Mouse (Mus musculus) cerebellum, adult (tissue): ENCODE measurements around the gene Sipa1.

Source experiments
- ATAC-seq: cut with Nextera tagmentation; 2 replicates; pipeline ENCODE4 v1.9.2; 2017; ENCODE audit warnings: mild to moderate bottlenecking, moderate library complexity, mixed read lengths; ENCODE audit not compliant: insufficient number of reproducible peaks, low FRiP score, low TSS enrichment

Sipa1 gene

DNA sequence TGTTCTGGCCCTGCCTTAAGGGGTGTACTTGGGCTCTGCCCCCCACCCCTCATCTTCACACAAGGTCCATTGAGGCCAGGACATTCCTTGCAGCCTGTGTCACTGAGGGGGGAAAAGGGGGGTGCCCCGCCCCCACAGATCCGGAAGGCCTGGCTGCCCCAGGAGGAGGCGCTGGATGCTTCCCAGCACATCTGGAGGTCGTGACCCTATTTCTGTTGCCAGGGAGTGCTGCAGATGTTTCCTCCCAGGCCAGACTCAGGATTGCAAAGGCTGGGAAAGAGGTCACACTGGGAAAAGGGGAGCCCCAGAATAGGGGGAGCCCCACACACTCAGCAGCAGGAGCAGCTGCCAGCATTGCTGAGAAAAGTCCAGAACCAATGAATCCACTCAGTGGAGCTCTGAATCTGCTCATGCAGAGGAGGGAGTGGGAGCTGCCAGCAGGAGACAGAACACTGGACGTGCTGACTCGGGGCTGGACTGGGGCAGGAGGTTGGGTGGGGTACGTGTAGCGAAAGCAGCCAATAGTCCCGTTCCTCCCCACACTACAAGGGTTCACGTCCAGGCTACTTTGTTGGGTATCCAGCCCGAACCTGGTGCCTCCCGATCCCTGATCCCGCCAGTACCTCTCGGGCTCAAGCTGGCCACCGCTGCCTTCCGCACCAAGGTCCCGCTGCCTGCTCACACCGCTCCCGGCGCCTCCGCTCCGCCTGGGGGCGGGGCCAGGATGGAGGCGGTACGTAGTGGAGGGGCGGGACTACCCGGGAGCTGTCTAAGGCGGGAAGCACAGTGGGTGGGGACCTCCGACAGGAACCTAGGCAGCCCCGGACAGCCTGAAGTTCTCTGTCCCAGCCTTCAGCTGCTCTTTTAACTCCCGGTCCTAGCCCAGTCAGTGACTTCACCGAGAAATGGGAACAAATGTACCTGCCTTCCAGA lies at the start of gene Sipa1:
TSS of gene Sipa1 (minus strand) at position 727 of the 933 bp plus-strand sequence.
- ATAC-seq = 0 out of 2 replicates have a peak, but pooled peaks have one; percentile 42

DNA sequence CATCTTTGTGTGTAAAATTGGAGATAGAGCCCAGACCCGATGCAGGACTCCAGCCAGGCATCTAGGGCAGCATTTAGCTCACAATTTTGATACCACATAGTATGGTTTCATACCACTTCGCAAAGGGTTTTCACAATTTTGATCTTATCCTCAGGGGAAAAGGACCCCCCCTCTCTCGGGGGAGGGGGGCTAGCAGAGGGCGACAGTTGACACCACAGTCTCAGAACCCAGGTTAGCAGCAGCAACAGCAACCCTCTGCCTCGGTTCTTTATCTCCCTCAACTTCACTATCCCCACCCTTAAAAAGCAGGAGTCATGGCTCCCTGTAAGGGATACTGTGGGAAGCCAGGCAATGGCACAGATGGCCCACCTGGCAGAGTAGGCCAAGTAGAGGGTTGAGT lies 49.7 kb upstream of the Sipa1 start:
- no peak for ATAC-seq

DNA sequence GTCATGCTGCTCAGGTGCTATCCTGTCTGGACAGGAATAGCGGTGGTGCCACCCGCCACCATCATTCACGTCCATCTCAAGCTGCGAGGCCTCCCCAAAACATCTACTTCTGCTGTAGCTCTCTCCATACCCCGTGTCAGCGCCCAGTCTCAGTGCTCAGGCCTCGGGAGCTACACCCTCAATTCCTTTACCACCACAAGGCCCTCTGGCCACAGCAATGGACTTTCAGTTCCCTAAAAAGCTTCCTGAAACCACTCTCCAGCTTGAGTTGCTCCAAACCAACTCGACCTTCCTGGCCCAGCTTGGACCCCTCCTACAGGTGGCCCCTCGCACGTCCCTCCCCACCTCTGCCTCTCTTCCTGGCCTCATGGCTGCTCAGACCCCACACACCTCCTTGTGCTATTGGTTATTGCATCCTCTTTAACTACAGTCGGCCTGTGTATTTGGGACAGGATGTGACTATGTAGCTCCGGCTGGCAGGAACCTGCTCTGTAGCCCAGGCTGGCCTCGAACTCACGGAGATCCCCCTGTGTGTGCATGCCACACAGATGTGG lies 48.5 kb upstream of the Sipa1 start:
- ATAC-seq = no peak

DNA sequence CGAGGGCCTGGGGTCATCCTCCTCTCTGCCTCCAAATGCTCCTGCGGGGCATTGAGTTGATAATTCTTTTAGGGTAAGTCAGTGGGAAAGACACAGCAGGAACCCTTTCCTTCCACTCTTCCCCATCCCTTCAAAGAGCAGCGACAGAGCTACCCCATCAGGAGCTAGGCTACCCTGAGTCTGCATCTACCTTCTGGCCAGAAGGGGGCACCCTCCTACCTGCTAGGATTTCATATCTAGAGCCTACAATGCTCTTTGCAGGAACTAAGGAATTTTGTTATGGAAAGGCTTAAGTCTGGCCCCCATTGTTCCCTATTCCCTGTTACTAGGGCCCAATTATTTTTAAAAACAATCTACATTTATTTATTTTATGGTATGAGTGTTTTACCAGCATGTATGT lies 47.7 kb upstream of the Sipa1 start:
- ATAC-seq = no peak

DNA sequence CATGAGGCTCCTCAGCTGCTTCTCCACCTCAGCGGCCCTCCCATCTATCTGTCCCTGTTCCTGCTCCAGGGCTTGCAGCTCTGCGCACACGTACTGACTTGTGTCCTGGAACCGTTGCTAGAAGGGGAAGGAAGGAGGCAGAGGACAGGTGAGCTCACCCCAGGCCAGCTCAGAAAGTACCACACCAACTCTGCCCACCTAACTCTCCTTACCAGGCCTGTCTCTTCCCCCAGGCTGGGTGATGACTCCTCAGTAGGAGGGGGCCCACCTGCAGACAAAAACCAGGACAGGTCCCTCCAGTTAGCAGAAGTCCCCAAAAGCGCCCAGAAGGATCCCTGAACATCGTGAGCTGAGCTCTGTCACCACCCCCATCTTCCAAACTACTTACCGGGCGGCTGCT lies 47.1 kb upstream of the Sipa1 start:
- ATAC-seq = no peak

DNA sequence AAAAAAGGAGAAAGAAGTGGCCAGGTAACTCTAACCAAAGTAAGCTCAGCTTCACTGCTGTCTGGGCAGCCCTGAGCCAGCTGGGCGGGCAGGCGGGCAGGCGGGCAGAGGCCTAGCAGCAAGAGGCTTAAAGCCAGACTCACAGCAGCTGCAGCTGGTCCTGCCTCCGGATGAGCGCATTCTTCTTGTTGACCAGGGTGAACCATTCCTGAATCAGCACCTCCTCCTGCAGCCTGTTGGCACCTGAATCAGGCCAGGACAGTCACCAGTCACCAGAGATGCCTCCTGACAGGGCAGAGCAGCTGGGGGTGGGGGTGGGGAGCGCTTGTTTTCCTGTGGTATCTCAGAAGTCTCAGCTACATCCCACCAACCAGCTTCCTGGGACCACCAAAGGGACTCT lies 46.6 kb upstream of the Sipa1 start:
- ATAC-seq = no peak

DNA sequence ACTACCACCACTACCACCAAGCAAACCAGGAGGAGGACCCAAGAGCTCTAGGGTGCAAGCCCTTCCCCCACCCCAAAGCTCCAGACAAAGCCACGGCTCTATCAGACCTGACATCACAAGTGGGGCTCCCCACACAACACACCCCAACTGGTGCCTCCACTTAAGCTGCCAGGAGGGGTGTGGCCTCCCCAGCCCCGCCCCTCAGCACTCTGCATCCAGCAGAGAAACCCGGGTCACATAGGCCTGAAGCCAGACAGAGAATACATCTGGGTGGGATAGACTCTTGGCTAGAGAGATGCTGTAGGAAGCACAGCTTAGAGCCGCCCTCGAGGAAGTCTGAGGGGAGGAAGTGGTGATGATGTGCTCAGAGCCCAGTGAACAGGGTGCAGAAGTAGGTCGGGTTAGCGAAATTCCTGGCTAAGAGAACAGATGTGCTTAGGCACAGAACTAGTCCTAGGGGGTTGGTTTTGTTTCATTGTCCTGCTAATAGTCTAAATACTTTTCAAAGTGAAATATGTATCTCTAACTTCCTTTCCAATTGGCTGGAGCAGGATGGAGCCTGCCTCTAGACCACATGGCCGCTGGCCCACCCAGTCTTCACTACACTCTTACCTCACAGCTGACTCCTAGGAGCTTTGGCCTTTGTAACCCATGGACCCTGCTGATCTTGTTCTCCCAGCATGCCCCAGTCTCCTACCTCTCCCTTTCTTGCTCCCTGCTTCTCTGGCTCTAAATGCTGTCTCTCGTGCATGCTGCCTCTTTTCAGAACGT lies 41.5 kb upstream of the Sipa1 start:
- ATAC-seq = no peak

DNA sequence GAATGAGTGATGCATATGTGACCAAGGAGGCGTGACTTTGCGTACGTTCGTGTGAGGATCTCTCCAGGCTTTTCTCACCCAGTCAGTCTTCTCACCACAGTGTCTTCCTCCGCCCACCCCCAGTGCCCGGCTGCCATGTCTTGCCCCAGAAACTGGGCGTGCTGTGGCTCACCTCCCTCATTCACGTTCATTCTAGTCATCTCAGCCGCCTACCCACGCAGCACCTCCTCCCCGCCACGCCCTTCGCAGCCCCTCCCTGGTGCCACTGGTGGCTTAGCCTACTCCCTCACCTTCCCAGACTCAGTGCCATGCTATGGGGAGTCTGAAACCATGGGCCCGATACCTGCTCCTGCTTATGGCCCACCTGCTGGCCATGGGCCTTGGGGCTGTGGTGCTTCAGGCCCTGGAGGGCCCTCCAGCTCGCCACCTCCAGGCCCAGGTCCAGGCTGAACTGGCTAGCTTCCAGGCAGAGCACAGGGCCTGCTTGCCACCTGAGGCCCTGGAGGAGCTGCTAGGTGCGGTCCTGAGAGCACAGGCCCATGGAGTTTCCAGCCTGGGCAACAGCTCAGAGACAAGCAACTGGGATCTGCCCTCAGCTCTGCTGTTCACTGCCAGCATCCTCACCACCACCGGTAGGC lies 40.8 kb upstream of the Sipa1 start, which contains the start of gene Kcnk7:
TSS of gene Kcnk7 (plus strand) at position 205 of the 638 bp plus-strand sequence.
- ATAC-seq = no peak

DNA sequence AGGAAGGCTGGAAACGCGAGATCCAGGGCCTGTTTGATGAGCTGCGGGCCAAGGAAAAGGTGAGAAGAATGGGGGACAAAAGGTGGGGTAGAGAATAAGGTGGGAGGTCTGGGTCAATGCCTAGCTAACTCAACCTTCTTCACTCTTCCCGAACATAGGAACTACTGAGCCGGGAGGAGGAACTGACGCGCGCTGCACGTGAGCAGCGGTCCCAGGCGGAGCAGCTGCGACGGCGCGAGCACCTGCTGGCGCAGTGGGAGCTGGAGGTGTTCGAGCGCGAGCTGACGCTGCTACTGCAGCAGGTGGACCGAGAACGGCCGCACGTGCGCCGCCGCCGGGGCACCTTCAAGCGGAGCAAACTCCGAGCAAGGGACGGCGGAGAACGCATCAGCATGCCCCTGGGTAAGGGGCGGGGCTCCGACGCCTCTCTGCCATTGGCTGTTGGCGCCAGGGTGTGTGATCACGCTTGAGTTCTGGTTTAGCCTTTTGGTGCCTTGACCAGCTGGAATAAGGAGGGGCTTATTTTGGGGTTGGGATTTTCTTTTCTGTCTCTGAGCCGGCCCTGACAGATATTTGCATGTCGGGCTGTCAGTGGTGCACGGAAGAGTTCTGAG lies 32.4 kb upstream of the Sipa1 start:
- ATAC-seq = no peak

DNA sequence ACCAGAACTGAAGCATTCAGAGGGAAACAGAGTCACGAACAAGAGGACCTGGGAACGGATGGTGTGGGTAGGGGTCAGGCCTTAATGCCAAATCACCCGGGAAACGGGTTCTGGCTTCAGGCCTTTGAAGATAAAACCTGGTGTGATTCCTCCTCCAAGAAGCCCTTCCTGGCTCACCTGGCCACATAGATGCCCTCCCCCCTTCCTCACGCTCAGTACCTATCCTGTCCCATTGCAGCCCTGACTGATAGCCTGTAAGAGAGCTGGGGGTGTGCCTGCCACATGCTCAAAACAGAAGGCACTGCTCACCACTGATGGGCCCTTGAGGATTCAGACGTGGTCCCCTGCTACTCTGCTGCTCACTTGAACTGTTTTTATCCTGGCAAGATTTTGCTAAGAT lies 30.3 kb upstream of the Sipa1 start:
- ATAC-seq = no peak

DNA sequence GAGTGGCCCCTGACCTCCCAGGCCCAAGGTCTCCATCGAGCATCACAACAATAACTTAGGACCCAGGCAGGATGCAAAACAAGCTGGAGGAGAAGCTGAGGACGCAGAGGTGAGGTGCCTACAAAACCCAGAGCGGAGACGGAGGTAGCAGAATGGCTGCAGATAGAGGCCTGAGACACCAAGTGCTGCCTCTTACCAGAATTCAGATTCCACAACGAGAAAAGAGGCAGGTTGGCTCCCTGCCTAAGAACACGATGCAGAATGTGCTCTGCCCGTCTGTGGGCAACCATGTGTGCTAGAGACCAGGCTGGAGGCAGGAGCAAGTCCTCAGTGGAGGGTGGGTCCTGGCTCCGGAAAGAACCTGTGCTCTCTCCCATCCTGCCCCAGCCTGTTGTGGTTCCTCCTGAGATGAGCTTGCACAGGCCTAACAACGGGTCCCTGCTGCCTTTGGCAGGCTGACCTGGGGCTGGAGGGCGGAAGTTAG lies 29.4 kb upstream of the Sipa1 start:
- no peak for ATAC-seq

DNA sequence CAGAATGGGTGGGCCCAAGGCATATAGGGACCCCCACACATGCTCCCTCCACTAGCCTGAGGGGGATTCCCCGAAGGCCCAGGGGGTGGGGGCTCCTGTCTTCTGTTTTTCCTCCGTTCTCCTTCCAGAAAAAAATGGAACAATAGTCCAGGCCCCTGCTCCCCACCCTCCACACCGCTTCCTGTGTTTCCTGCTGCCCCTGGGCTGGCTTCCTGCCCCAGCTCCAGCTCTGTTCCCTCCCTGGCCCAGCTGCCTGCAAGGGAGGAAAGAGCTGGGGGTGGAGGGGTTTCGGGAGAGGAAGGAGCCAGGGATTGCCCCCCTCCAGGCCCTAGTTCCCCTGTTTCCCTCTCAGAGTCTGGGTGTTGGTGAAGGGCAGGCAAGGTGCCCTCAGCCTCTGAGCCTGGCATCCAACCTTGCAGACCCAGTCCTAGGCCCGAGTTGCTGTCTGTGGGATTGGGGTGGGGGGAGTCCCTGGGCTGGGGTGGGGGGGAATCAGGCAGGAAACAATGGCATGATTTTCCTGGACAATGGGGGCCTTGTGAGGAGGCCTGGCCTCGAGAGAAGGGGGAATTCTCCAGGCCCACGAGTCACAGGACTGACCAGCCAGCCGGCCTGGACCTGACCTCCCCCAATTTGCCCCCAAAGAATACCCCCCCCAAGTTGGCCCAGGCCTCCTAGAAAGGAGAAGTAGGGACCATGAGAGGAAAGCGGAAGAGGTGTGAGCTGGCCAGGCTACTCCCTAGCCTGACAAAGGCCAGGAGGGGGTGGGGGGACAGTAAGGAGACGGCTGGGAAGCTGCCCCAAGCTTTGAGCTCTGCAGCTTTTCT lies 28.8 kb upstream of the Sipa1 start:
- ATAC-seq = no peak

DNA sequence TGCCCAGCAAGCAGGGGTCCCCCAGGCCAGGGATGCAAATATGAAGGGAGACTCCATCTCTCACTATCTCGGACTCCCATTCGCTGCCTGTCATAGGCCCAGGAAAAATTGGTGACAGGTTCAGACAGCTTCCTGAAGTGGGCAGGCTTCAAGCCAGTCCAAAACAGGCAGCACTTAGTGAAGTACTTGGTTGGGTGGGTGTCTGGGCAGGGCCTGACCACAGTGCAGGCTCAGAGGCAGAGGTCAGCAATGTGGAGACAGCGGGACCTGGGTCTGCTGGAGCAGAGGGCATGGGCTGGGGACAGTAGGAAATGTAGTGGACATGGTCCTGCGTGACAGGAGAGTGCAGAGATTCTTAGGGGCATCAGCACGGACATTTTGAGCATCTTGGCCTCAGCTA lies 28.1 kb upstream of the Sipa1 start:
- no peak for ATAC-seq

DNA sequence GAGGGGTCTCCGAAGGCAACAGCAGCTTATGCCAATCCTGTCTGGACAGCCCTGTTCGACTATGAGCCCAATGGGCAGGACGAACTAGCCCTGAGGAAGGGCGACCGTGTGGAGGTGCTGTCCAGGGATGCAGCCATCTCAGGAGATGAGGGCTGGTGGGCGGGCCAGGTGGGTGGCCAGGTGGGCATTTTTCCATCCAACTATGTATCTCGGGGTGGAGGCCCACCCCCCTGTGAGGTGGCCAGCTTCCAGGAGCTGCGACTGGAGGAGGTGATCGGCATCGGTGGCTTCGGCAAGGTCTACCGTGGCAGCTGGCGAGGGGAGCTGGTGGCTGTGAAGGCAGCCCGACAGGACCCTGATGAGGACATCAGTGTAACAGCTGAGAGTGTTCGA lies 26.8 kb upstream of the Sipa1 start:
- no peak for ATAC-seq

DNA sequence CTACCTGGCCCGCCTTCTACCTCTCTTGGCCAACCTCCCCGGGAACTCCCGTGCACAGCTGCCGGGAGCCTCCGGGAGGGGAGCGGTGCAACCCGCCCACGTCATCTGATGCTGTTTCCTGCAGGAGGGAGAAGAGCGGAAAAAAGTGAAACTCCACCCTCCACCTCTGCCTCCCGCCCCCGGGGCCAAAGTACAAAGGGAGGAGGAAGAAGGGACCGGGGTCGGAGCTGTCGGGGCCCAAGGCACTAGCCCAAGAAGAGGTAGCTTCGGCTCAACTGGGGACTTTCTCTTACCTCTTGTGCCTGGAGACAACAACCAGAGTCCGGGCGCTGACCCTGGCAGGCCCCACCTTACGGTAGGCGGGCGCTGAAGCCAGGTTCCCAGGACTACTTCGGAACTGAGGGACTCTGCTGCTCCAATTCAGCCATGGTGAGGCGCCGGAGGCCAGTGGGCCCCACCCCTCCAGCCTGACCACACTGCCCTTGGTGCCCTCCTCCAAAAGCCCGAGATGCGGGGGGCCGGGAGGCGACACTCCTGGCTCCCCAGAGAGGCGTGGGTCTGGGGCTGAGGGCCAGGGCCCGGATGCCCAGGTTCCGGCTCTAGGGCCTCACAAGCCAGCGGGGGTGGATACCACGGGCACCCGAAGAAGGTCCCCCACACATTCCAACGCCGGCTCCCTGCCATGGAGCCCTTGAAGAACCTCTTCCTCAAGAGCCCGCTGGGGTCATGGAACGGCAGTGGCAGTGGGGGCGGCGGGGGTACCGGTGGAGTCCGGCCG lies 26.2 kb upstream of the Sipa1 start:
- ATAC-seq = peak; percentile 4; the same call in 1 of the 2 replicates

DNA sequence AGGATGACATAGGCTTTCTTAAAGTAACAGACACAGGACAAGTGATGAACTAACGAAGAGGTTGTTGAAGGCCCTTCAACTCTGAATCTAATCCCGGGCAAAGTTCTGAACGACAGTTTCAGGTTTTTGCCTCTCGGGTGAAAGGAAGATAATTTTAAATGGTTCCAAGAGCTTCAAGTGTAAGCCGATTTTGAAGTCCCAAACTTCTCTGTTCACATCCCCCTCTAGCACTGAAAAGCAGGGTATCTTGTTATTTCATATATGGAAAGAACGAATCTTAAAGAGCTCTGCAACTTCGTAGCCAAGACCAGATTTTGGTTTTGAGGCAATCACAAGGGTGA lies 25.6 kb upstream of the Sipa1 start:
- no peak for ATAC-seq

DNA sequence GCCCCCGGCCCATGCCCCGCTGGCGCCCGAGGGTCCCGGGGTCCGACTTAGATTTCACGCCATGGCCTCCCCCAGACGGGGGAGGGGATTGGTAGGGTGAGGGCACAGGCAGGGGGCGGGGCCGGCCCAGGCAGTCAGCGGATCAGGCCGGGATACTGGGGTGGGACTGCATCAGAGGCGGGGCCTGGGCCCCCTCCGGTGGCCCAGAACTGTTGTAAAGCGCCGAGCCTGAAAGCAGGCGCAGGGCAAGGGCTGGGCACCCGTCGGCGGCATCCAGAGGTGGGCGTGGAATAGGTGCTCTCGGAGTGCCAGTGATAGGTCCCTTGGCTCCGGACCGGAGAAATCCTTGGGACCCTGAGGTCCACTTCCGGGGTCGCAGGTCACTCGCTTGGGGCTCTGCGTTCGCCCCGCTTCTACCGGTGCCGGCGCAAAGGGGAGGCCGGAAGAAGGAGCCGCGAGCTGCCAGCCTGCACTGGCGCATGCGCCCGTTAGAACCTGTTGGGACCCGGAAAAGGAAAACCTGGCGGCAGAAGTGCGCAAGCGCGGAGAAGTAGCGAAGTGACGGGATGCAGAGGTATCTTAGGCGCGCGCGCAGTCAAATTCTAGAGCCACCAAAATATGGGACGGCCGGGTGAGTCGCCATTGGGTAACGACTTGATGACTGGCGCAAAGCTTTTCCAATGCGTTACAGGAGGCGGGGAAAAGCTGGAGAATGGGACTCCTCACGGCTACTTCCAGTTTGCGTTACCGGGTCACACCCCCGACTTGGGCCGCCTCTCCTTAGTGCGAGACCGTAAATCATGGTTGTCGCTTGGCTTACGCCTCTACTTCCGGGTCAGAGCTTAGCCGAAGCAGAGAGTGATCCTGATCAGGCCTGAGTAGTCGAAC lies 24.9 kb upstream of the Sipa1 start, which contains the start of the genes Map3k11 and Pcnx3:
TSS of gene Map3k11 (plus strand) at position 543 of the 888 bp plus-strand sequence.
TSS of gene Pcnx3 (minus strand) at position 709 of the 888 bp plus-strand sequence.
- peak; percentile 86 for ATAC-seq
